Mouse (Mus musculus) liver, postnatal 0 days (tissue): ENCODE data around the gene BC016579.

ENCODE experiments used
- CTCF ChIP-seq: sonication (generic); IDR thresholded peaks from 2 replicates; pipeline ENCODE4 v1.5.1; 2016; ENCODE audit warnings: antibody characterized with exemption, low read depth
- EP300 ChIP-seq: IDR thresholded peaks from 2 replicates; pipeline ENCODE4 v1.6.1; 2016; ENCODE audit warnings: antibody characterized with exemption, low read depth, mild to moderate bottlenecking

GRCm38 (mm10) chr16:45670005-45670404, 16.1 kb upstream of the BC016579 start:
- no peak for TF ChIP-seq CTCF
- no peak for TF ChIP-seq EP300
